Mouse (Mus musculus): ENCODE measurements around the gene Camsap2.

DNA sequence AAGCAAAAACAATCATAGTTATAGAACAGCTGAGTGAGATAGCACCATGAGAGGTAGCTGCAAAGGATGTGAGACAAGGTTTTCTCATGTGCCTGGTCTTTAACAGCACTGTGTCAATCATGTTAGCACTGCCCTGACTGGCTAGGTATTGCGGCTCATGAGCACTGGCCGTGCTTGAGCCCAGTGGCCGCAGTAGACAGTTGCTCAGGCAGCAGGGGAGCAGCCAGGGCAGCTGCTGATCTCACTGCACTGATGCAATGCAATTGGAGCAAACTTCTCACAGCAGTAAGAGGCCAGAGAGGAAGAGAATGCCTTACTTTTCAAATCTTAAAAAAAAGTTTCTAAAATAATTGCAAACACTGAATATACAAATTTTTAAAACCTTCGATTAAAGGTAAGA, 16.5 kb downstream of the Camsap2 start:
- TF ChIP-seq POLR2A (IDR thresholded peaks at IDR 0.05; ENCODE audit: borderline replicate concordance, control insufficient read depth, low read depth, low read length) (no peak), CTCF (IDR thresholded peaks at IDR 0.05; ENCODE audit: control insufficient read depth, insufficient read depth, low read length) (no peak)
